Mouse (Mus musculus) regulatory T cell (primary cell): ENCODE measurements around the gene Gm3676.
"Not testable (repeated sequence)": the region's sequence is repeated elsewhere in the genome, so short reads cannot be mapped to it uniquely, and the experiment has no call there.

Source experiments
- in situ Hi-C: fragments of 300-600 bp; cut with MboI, MseI; formaldehyde crosslinking; loops from one replicate; pipeline ENCODE4 v1.15.1; 2025; ENCODE audit warnings: high pct_unique_total_duplicates

The Gm3676 gene

GRCm38 (mm10) chr14:41646387-41646786 lies at the start of gene Gm3676:
Gene Gm3676 (minus strand): TSS chr14:41646487.
- in situ Hi-C loops = loop anchor here (10.0 to 25.0 kb wide), 2 partner anchors 116 to 538 kb away; partner anchors contain the start of genes Gm47189 and Gm7929

- in situ Hi-C loops = loop anchor here (10.0 to 25.0 kb wide), 2 partner anchors 114 to 537 kb away; partner anchors contain the start of genes Gm47189 and Gm7929
Measured at GRCm38 (mm10) chr14:41648176-41648575, 1.9 kb upstream of the Gm3676 start.

GRCm38 (mm10) chr14:41630144-41630543 lies 16.1 kb downstream of the Gm3676 start:
- in situ Hi-C loops = loop anchor here (5.0 to 25.0 kb wide), 3 partner anchors 132 to 1702 kb away; partner anchors contain the start of genes Gm47189 and Gm7929

- in situ Hi-C loops = loop anchor here (5.0 kb wide), 1 partner anchor 1953 kb away; the partner anchor contains the start of gene Gm17654
Measured at GRCm38 (mm10) chr14:41624512-41624911, 21.8 kb downstream of the Gm3676 start, which contains the start of gene Gm3072. Gene Gm3072 (minus strand): TSS chr14:41624612.

GRCm38 (mm10) chr14:41622535-41622934 lies 23.8 kb downstream of the Gm3676 start:
- in situ Hi-C loops = loop anchor here (5.0 kb wide), 1 partner anchor 1955 kb away; the partner anchor contains the start of gene Gm17654

GRCm38 (mm10) chr14:41610690-41611089 lies 35.6 kb downstream of the Gm3676 start:
- in situ Hi-C loops = not testable (repeated sequence)

- in situ Hi-C loops = not testable (repeated sequence)
Measured at GRCm38 (mm10) chr14:41600935-41601334, 45.4 kb downstream of the Gm3676 start.
